ENCODE assay signal across 8 mouse cellular contexts in genomic region chr6:97204252-97204869, GRCm38 (mm10). TPM values are rescaled to one million over a fixed set of nuclear protein-coding genes. Genes with fewer than 3 reads are reported as not detected.
DNase-seq lines count a peak whose midpoint lies in the region; ATAC-seq and TF ChIP-seq lines count a peak whose summit lies in the region.

No protein-coding gene starts in this region.

- H3K36me3 ChIP-seq in erythroblast, embryonic 14.5 days (ENCODE audit: control insufficient read depth), result peaks cover 25% of the 10 kb centered on the region
- H3K36me3 ChIP-seq in C2C12 (ENCODE audit: control insufficient read depth, insufficient read depth), result peaks cover 32% of the 10 kb centered on the region
- peaks cover 3% of the 10 kb centered on the region; the same call in 1 of the 2 replicates for H3K36me3 ChIP-seq in forebrain, postnatal 0 days (ENCODE audit: insufficient read depth)
- H3K36me3 ChIP-seq in liver, embryonic 16.5 days (ENCODE audit: control insufficient read depth, insufficient read depth), result 0 out of 2 replicates have a peak, but pooled peaks cover 3% of the 10 kb centered on the region

- peak overlapping the region; percentile 75 for H3K9ac ChIP-seq in forebrain, postnatal 0 days
- H3K9ac ChIP-seq in liver, embryonic 16.5 days (ENCODE audit: low read depth, low read length), result peak overlapping the region; percentile 95

- H3K4me1 ChIP-seq in erythroblast, embryonic 14.5 days (ENCODE audit: control insufficient read depth), result peaks cover 53% of the 10 kb centered on the region
- peaks cover 8% of the 10 kb centered on the region; the same call in 1 of the 2 replicates for H3K4me1 ChIP-seq in forebrain, postnatal 0 days (ENCODE audit: insufficient read depth)
- H3K4me1 ChIP-seq in liver, embryonic 16.5 days (ENCODE audit: control insufficient read depth, low read depth, low read length), result peaks cover 25% of the 10 kb centered on the region

- peaks cover 55% of the 10 kb centered on the region for H3K79me3 ChIP-seq in C2C12 (ENCODE audit: low read depth)

- no peaks in the 10 kb centered on the region for H3K9me3 ChIP-seq in erythroblast, embryonic 14.5 days (ENCODE audit: control insufficient read depth, low read length)
- no peaks in the 10 kb centered on the region for H3K9me3 ChIP-seq in forebrain, postnatal 0 days (ENCODE audit: low read length)
- H3K9me3 ChIP-seq in liver, embryonic 16.5 days (replicated peaks; ENCODE audit: control insufficient read depth, low read length), result no peaks in the 10 kb centered on the region

- peaks cover 59% of the 10 kb centered on the region for H3K79me2 ChIP-seq in C2C12 (ENCODE audit: control insufficient read depth, insufficient read depth)

- peak overlapping the region; percentile 86 for H3K4me3 ChIP-seq in erythroblast, embryonic 14.5 days (replicated peaks)
- peak overlapping the region; percentile 77 for H3K4me3 ChIP-seq in C2C12 (ENCODE audit: insufficient read depth, poor library complexity, severe bottlenecking)
- H3K4me3 ChIP-seq in forebrain, postnatal 0 days (ENCODE audit: low read depth, low read length), result peak overlapping the region; percentile 64
- H3K4me3 ChIP-seq in liver, embryonic 16.5 days (ENCODE audit: low read depth, low read length), result peak overlapping the region; percentile 94

- no peak for TF ChIP-seq CTCF in C2C12 (IDR thresholded peaks at IDR 0.05; ENCODE audit: control insufficient read depth, insufficient read depth, insufficient read length)
- no peak for TF ChIP-seq CTCF in forebrain, postnatal 0 days (IDR thresholded peaks at IDR 0.05; ENCODE audit: low read depth)

- ATAC-seq in erythroblast, adult 5-6 weeks (replicated peaks; ENCODE audit: low FRiP score, poor library complexity, severe bottlenecking), result no peak
- no peak for ATAC-seq in forebrain, postnatal 0 days
- no peak for ATAC-seq in liver, embryonic 16.5 days (ENCODE audit: low read depth)
- no peak for ATAC-seq in granulocyte monocyte progenitor cell, adult 5-6 weeks (replicated peaks; ENCODE audit: poor library complexity, severe bottlenecking)

- WGBS in forebrain, postnatal 0 days, result 13% methylated on average over 9 of the region's 9 CpGs
- 11% methylated on average over 9 of the region's 9 CpGs for WGBS in liver, embryonic 16.5 days (ENCODE audit: insufficient replicate concordance)

- H3K27ac ChIP-seq in forebrain, postnatal 0 days (ENCODE audit: low read depth, low read length), result no peak overlapping the region
- peak overlapping the region; percentile 76 for H3K27ac ChIP-seq in liver, embryonic 16.5 days (ENCODE audit: low read length)

- no peak for DNase-seq in forebrain, postnatal 0 days
- no peak for DNase-seq in thymus, postnatal 10 days (ENCODE audit: low spot score in 2 of 2)
- no peak for DNase-seq in right cerebral cortex, adult 2 months (ENCODE audit: low spot score in 2 of 2)

- H3ac ChIP-seq in C2C12 (ENCODE audit: control insufficient read depth, insufficient read length, low read depth), result peak overlapping the region; percentile 96

- H3K27me3 ChIP-seq in erythroblast, embryonic 14.5 days (ENCODE audit: control insufficient read depth), result no peaks in the 10 kb centered on the region
- no peaks in the 10 kb centered on the region for H3K27me3 ChIP-seq in C2C12 (ENCODE audit: control insufficient read depth, insufficient read depth, insufficient read length)
- H3K27me3 ChIP-seq in forebrain, postnatal 0 days (ENCODE audit: insufficient read depth, low read length), result no peaks in the 10 kb centered on the region
- no peaks in the 10 kb centered on the region for H3K27me3 ChIP-seq in liver, embryonic 16.5 days (ENCODE audit: control insufficient read depth, insufficient read depth, low read depth, low read length)

- peak overlapping the region; percentile 78 for H3K4me2 ChIP-seq in forebrain, postnatal 0 days (ENCODE audit: low read depth)
- peak overlapping the region; percentile 76 for H3K4me2 ChIP-seq in liver, embryonic 16.5 days (ENCODE audit: low read depth, low read length)

TF ChIP-seq in C2C12, 6 proteins besides CTCF, POLR2A, EP300 and RAD21:
- TF ChIP-seq MYOD1 (IDR thresholded peaks at IDR 0.05; ENCODE audit: control insufficient read depth, insufficient read length, low read depth), result no peak
- TF ChIP-seq USF1 (IDR thresholded peaks at IDR 0.05; ENCODE audit: low read depth), result no peak
- TF ChIP-seq MAX (IDR thresholded peaks at IDR 0.05), result no peak
- no peak for TF ChIP-seq MYOG (IDR thresholded peaks at IDR 0.05; ENCODE audit: control insufficient read depth, extremely low read depth, insufficient read length)
- TF ChIP-seq CEBPB (IDR thresholded peaks at IDR 0.05; ENCODE audit: low read depth), result no peak
- TF ChIP-seq FOSL1 (IDR thresholded peaks at IDR 0.05; ENCODE audit: insufficient read depth, low read length, poor library complexity, severe bottlenecking), result no peak

RNA-seq across cellular contexts. Expression of gene Uba3, which starts 1.1 kb away (rescaled TPM):
- polyA plus RNA-seq in erythroblast, embryonic 14.5 days (2012), result 0.89 and 1.0 TPM in 2 replicates
- total RNA-seq in erythroblast, adult 5-6 weeks (2015; ENCODE audit: low replicate concordance), result 24.0 and 25.9 TPM in 2 replicates
- total RNA-seq in erythroblast, adult 5-6 weeks (2017; ENCODE audit: low replicate concordance), result 35.1 and 38.5 TPM in 2 replicates
- polyA plus RNA-seq in C2C12 (2012; fragmentation: generic; extraction: Trizol), result 32.8 TPM
- total RNA-seq in forebrain, postnatal 0 days (2014; rRNA removed), result 83.2 and 86.3 TPM in 2 replicates
- 61.3 and 67.2 TPM in 2 replicates for polyA plus RNA-seq in forebrain, postnatal 0 days (2015; fragmentation: Nextera tagmentation; extraction: Ambion mirVana)
- 19.6 and 24.5 TPM in 2 replicates for polyA plus RNA-seq in liver, embryonic 16.5 days (2015; fragmentation: Nextera tagmentation; extraction: Ambion mirVana)
- total RNA-seq in granulocyte monocyte progenitor cell, adult 5-6 weeks (2014; fragmentation: Nextera tagmentation), result 35.8 and 36.8 TPM in 2 replicates
- 54.7 and 64.6 TPM in 2 replicates for total RNA-seq in granulocyte monocyte progenitor cell, adult 5-6 weeks (2017)

RNA-seq across cellular contexts. Expression of gene Arl6ip5, which starts 6.1 kb away (rescaled TPM):
- 1.9 TPM in 2 replicates for polyA plus RNA-seq in erythroblast, embryonic 14.5 days (2012)
- 10.2 and 16.1 TPM in 2 replicates for total RNA-seq in erythroblast, adult 5-6 weeks (2015; ENCODE audit: low replicate concordance)
- total RNA-seq in erythroblast, adult 5-6 weeks (2017; ENCODE audit: low replicate concordance), result 20.6 and 23.8 TPM in 2 replicates
- 298 TPM for polyA plus RNA-seq in C2C12 (2012; fragmentation: generic; extraction: Trizol)
- 101 and 121 TPM in 2 replicates for total RNA-seq in forebrain, postnatal 0 days (2014; rRNA removed)
- 144 and 146 TPM in 2 replicates for polyA plus RNA-seq in forebrain, postnatal 0 days (2015; fragmentation: Nextera tagmentation; extraction: Ambion mirVana)
- 34.6 and 35.7 TPM in 2 replicates for polyA plus RNA-seq in liver, embryonic 16.5 days (2015; fragmentation: Nextera tagmentation; extraction: Ambion mirVana)
- 40.8 and 51.9 TPM in 2 replicates for total RNA-seq in granulocyte monocyte progenitor cell, adult 5-6 weeks (2014; fragmentation: Nextera tagmentation)
- 62.5 and 68.2 TPM in 2 replicates for total RNA-seq in granulocyte monocyte progenitor cell, adult 5-6 weeks (2017)

RNA-seq across cellular contexts. Expression of gene Tmf1, which starts 25.4 kb away (rescaled TPM):
- polyA plus RNA-seq in erythroblast, embryonic 14.5 days (2012), result 0.24 and 0.32 TPM in 2 replicates
- 6.7 and 11.7 TPM in 2 replicates for total RNA-seq in erythroblast, adult 5-6 weeks (2015; ENCODE audit: low replicate concordance)
- 50.4 and 64.5 TPM in 2 replicates for total RNA-seq in erythroblast, adult 5-6 weeks (2017; ENCODE audit: low replicate concordance)
- polyA plus RNA-seq in C2C12 (2012; fragmentation: generic; extraction: Trizol), result 6.4 TPM
- 30.7 and 32.7 TPM in 2 replicates for total RNA-seq in forebrain, postnatal 0 days (2014; rRNA removed)
- polyA plus RNA-seq in forebrain, postnatal 0 days (2015; fragmentation: Nextera tagmentation; extraction: Ambion mirVana), result 31.9 and 41.3 TPM in 2 replicates
- 10.5 and 14.5 TPM in 2 replicates for polyA plus RNA-seq in liver, embryonic 16.5 days (2015; fragmentation: Nextera tagmentation; extraction: Ambion mirVana)
- 14.3 and 20.2 TPM in 2 replicates for total RNA-seq in granulocyte monocyte progenitor cell, adult 5-6 weeks (2014; fragmentation: Nextera tagmentation)
- 72.7 and 108 TPM in 2 replicates for total RNA-seq in granulocyte monocyte progenitor cell, adult 5-6 weeks (2017)

RNA-seq across cellular contexts. Expression of gene Lmod3, which starts 48.2 kb away (rescaled TPM):
- not detected in 2 replicates for polyA plus RNA-seq in erythroblast, embryonic 14.5 days (2012)
- total RNA-seq in erythroblast, adult 5-6 weeks (2015; ENCODE audit: low replicate concordance), result not detected in 2 replicates
- not detected in 2 replicates for total RNA-seq in erythroblast, adult 5-6 weeks (2017; ENCODE audit: low replicate concordance)
- 0.36 TPM for polyA plus RNA-seq in C2C12 (2012; fragmentation: generic; extraction: Trizol)
- 0.05 and 0.46 TPM in 2 replicates for total RNA-seq in forebrain, postnatal 0 days (2014; rRNA removed)
- 0.08 and 0.11 TPM in 2 replicates for polyA plus RNA-seq in forebrain, postnatal 0 days (2015; fragmentation: Nextera tagmentation; extraction: Ambion mirVana)
- 0.20 and 0.81 TPM in 2 replicates for polyA plus RNA-seq in liver, embryonic 16.5 days (2015; fragmentation: Nextera tagmentation; extraction: Ambion mirVana)
- not detected in 2 replicates for total RNA-seq in granulocyte monocyte progenitor cell, adult 5-6 weeks (2014; fragmentation: Nextera tagmentation)
- not detected in 2 replicates for total RNA-seq in granulocyte monocyte progenitor cell, adult 5-6 weeks (2017)

RNA-seq across cellular contexts. Expression of gene Eogt, which starts 55.4 kb away (rescaled TPM):
- polyA plus RNA-seq in erythroblast, embryonic 14.5 days (2012), result 0.03 TPM in 1 of 2 replicates, not detected in the other
- total RNA-seq in erythroblast, adult 5-6 weeks (2015; ENCODE audit: low replicate concordance), result 3.3 and 6.1 TPM in 2 replicates
- total RNA-seq in erythroblast, adult 5-6 weeks (2017; ENCODE audit: low replicate concordance), result 1.7 and 4.6 TPM in 2 replicates
- 4.9 TPM for polyA plus RNA-seq in C2C12 (2012; fragmentation: generic; extraction: Trizol)
- 18.0 and 24.8 TPM in 2 replicates for total RNA-seq in forebrain, postnatal 0 days (2014; rRNA removed)
- polyA plus RNA-seq in forebrain, postnatal 0 days (2015; fragmentation: Nextera tagmentation; extraction: Ambion mirVana), result 5.5 and 8.8 TPM in 2 replicates
- 1.8 and 2.1 TPM in 2 replicates for polyA plus RNA-seq in liver, embryonic 16.5 days (2015; fragmentation: Nextera tagmentation; extraction: Ambion mirVana)
- 1.7 and 1.9 TPM in 2 replicates for total RNA-seq in granulocyte monocyte progenitor cell, adult 5-6 weeks (2014; fragmentation: Nextera tagmentation)
- total RNA-seq in granulocyte monocyte progenitor cell, adult 5-6 weeks (2017), result 2.4 and 4.5 TPM in 2 replicates

Comparison
In these comparisons a context has a peak if more than half of its experiments do, and no peak if none do; other contexts are left out.
1. RNA of gene Uba3, which starts 1.1 kb away (polyA plus RNA-seq): 61.3 to 67.2 TPM in forebrain, postnatal 0 days, 32.8 TPM in C2C12 (single experiment) and 19.6 to 24.5 TPM in liver, embryonic 16.5 days; 0.89 to 1.0 TPM in erythroblast, embryonic 14.5 days; every median in the first group is over 10 times any median in the second.
2. RNA of gene Arl6ip5, which starts 6.1 kb away (polyA plus RNA-seq): 298 TPM in C2C12 (single experiment), 144 to 146 TPM in forebrain, postnatal 0 days and 34.6 to 35.7 TPM in liver, embryonic 16.5 days; 1.9 TPM in erythroblast, embryonic 14.5 days; every median in the first group is over 10 times any median in the second.
3. Peak in every context shown above with its lines, with median percentiles within 50 percentile points of each other: H3K4me3 ChIP-seq.